Mouse (Mus musculus) bone marrow, adult 2 months (tissue): Measurements from ENCODE around the gene Usp12.

Experiments
- CTCF ChIP-seq: fragments of 200-500 bp; IDR thresholded peaks from 2 replicates; pipeline ENCODE4 v1.5.1; 2011; ENCODE audit warnings: low read length, control low read depth; ENCODE audit not compliant: control insufficient read depth, insufficient read depth
- POLR2A ChIP-seq: fragments of 200-500 bp; IDR thresholded peaks from 2 replicates; pipeline ENCODE4 v1.6.1; 2011; ENCODE audit warnings: low read depth, mild to moderate bottlenecking, control low read depth, low read length, borderline replicate concordance; ENCODE audit not compliant: control insufficient read depth

- TF ChIP-seq POLR2A (no peak), CTCF (no peak)
Observed at GRCm38 (mm10) chr5:146691745-146692144, 103.1 kb downstream of the Usp12 start.
